Mouse (Mus musculus): ENCODE results near the gene Hnrnpr.

- TF ChIP-seq CTCF (IDR thresholded peaks at IDR 0.05; ENCODE audit: low read depth) (no peak), EP300 (IDR thresholded peaks at IDR 0.05; ENCODE audit: low read depth) (no peak)
These were observed 43.9 kb upstream of the Hnrnpr start for GRCm38 (mm10) chr4:136266716-136267343.

Data from liver, embryonic 14.5 days (tissue).